Mouse (Mus musculus): ENCODE data around the gene Gm5737. TPM values are rescaled to one million over a fixed set of nuclear protein-coding genes. Genes with fewer than 3 reads are reported as not detected.

Gene Gm5737
- polyA plus RNA-seq, 1 experiment from 2014 or later, result not detected

DNA sequence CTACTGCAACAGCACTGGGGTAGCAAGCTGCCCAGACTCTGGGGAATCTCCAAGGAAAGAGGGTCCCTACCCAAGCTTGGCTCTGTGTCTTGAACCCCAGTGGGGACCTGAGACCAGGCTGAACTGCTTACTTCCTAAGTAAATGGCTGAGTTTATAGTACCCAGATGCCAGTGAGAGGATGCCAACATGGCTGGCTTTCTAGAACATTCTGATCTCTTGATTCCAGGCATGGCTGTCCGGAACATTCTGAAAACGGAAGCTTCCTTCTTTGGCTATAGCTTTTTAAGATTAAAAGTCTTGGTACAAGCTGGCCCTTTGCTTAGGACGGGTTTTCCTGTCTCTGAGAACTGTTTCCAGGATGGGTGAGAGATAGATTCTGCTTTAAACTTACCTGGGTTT, 61.9 kb downstream of the Gm5737 start:
- ATAC-seq (replicated peaks; ENCODE audit: insufficient number of reproducible peaks, low FRiP score, low TSS enrichment, low read depth) (no peak), DNase-seq (ENCODE audit: low spot score) (no peak)
- H3K9me3 ChIP-seq (replicated peaks; ENCODE audit: control insufficient read depth, low read length), result no peaks in the 10 kb centered on the region
- H3K4me2 ChIP-seq (ENCODE audit: low read depth, low read length), result no peak overlapping the region
- H3K27ac ChIP-seq (replicated peaks; ENCODE audit: low read depth, low read length), result no peak overlapping the region
- H3K36me3 ChIP-seq (replicated peaks; ENCODE audit: control insufficient read depth, insufficient read depth, low read depth, low read length), result no peaks in the 10 kb centered on the region
- H3K9ac ChIP-seq (replicated peaks; ENCODE audit: low read length), result no peak overlapping the region
- no peak overlapping the region for H3K4me3 ChIP-seq (ENCODE audit: low read depth, low read length)
- no peaks in the 10 kb centered on the region for H3K27me3 ChIP-seq (ENCODE audit: control insufficient read depth, insufficient read depth, low read length)
- 93% methylated on average over 3 of the region's 3 CpGs for WGBS
- H3K4me1 ChIP-seq (ENCODE audit: control insufficient read depth, insufficient read depth, low read length), result no peaks in the 10 kb centered on the region

DNA sequence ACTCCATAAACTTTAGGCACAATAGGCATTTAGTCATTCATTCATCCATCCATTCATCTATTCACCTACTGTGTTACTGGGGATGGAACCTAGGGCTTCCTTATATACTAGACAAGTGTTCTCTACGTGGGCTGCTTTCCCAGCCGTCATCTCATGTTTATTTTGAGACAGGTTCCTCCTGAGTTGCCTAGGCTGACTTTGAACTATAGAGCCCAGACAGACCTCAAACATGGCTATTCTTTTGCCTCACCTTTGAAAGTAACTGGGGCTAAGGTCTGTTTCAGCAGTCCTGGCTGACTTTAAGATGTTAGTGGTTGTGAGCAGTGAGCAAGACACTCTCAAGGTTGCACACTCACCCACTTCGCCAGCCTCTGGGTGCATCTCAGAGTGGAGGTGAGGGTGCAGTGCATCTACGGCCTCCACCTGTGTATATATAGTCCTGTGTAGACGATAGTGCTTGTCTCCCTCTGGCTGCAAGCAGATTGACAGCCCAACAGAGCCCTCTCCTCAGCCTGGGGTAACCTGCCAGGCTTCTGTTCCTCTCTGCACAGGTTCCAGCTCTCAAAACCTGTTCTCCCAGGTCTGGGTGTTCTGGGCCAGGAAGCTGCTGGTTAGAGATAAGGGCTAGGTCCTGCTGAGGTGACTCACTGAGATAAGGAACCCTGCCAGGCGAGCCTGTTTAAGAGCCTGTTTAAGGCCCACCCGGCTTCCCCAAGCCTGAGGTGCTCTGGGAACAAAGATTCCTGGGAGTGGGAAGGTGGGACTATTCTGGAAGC, 62.8 kb downstream of the Gm5737 start:
- Histone ChIP-seq H3K9me3 (replicated peaks; ENCODE audit: control insufficient read depth, low read length) (no peaks in the 10 kb centered on the region), H3K4me1 (ENCODE audit: control insufficient read depth, insufficient read depth, low read length) (no peaks in the 10 kb centered on the region), H3K4me2 (ENCODE audit: low read depth, low read length) (no peak overlapping the region), H3K27me3 (ENCODE audit: control insufficient read depth, insufficient read depth, low read length) (no peaks in the 10 kb centered on the region), H3K4me3 (ENCODE audit: low read depth, low read length) (no peak overlapping the region), H3K36me3 (replicated peaks; ENCODE audit: control insufficient read depth, insufficient read depth, low read depth, low read length) (no peaks in the 10 kb centered on the region), H3K27ac (replicated peaks; ENCODE audit: low read depth, low read length) (no peak overlapping the region), H3K9ac (replicated peaks; ENCODE audit: low read length) (no peak overlapping the region)
- DNase-seq (ENCODE audit: low spot score) (no peak), ATAC-seq (replicated peaks; ENCODE audit: insufficient number of reproducible peaks, low FRiP score, low TSS enrichment, low read depth) (no peak)
- 76% methylated on average over 7 of the region's 7 CpGs for WGBS

DNA sequence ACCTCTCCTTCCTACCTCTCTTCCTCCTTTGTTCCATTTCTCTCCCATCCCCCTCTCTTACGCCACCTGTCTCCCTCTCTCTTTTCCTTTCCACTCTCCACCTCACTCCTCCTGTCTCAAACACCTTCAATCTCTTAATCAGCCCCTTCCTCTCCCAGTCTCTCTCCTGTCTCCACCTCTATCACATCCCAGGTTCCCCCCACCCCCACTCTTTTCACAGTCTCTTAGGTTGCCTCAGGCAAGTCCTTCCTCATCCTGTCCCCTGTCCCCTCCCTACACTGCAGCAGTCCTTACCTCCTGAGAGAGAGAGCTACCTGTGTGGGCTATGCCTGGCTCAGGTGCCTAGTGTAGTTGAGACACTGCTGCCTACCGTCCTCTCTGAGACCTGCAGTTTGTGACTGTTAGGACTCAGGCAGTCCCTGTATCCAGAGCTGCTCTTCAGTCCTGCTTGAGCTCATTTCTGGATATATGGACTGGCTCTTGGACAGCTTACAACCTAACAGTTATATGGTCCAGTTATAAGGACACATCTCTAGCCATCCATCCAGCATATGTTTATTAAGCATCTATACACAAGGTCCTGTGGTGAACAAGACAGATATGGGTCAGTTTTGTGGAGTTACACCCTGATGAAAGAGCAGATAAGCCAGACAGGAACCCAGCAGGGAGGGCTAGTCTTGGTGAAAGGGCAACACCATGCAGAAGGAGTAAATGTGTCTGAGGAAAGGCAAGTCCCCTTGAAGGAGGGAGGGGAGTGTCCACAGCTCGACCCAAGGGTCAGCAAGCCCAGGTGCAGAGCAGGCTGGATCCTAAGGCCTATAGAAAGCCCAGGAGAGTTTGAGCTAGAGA, 63.6 kb downstream of the Gm5737 start:
- no peaks in the 10 kb centered on the region for H3K4me1 ChIP-seq (ENCODE audit: control insufficient read depth, insufficient read depth, low read length)
- no peak for ATAC-seq (replicated peaks; ENCODE audit: insufficient number of reproducible peaks, low FRiP score, low TSS enrichment, low read depth)
- no peaks in the 10 kb centered on the region for H3K36me3 ChIP-seq (replicated peaks; ENCODE audit: control insufficient read depth, insufficient read depth, low read depth, low read length)
- H3K27me3 ChIP-seq (ENCODE audit: control insufficient read depth, insufficient read depth, low read length), result no peaks in the 10 kb centered on the region
- H3K27ac ChIP-seq (replicated peaks; ENCODE audit: low read depth, low read length), result no peak overlapping the region
- H3K9me3 ChIP-seq (replicated peaks; ENCODE audit: control insufficient read depth, low read length), result no peaks in the 10 kb centered on the region
- H3K4me3 ChIP-seq (ENCODE audit: low read depth, low read length), result no peak overlapping the region
- DNase-seq (ENCODE audit: low spot score), result no peak
- no peak overlapping the region for H3K9ac ChIP-seq (replicated peaks; ENCODE audit: low read length)
- no peak overlapping the region for H3K4me2 ChIP-seq (ENCODE audit: low read depth, low read length)
- WGBS, result 67% methylated on average over 3 of the region's 3 CpGs

DNA sequence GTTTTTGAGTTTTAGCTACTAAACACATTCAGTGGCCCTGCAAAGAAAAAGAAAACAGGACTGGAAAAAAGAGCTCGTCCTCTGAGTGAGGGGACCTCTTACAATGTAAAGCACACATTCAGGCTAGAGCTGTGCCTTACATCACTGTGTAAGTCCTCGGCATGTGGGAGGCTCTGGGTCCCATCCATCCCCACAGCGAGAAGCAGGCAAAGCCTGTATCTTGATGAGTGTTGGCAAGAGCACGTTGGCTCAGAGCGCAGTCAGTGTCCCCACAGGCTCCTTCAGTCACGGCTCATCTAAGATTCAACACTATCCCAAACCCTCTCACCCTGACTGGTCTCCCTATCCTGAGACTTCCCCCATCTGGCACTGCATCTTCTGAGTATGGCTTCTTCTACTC, 66.1 kb downstream of the Gm5737 start:
- DNase-seq (ENCODE audit: low spot score) (no peak), ATAC-seq (replicated peaks; ENCODE audit: insufficient number of reproducible peaks, low FRiP score, low TSS enrichment, low read depth) (no peak)
- Histone ChIP-seq H3K9ac (replicated peaks; ENCODE audit: low read length) (no peak overlapping the region), H3K4me1 (ENCODE audit: control insufficient read depth, insufficient read depth, low read length) (no peaks in the 10 kb centered on the region), H3K27ac (replicated peaks; ENCODE audit: low read depth, low read length) (no peak overlapping the region), H3K36me3 (replicated peaks; ENCODE audit: control insufficient read depth, insufficient read depth, low read depth, low read length) (no peaks in the 10 kb centered on the region), H3K9me3 (replicated peaks; ENCODE audit: control insufficient read depth, low read length) (no peaks in the 10 kb centered on the region), H3K4me2 (ENCODE audit: low read depth, low read length) (no peak overlapping the region), H3K27me3 (ENCODE audit: control insufficient read depth, insufficient read depth, low read length) (no peaks in the 10 kb centered on the region), H3K4me3 (ENCODE audit: low read depth, low read length) (no peak overlapping the region)
- WGBS, result 83% methylated on average over 6 of the region's 6 CpGs

DNA sequence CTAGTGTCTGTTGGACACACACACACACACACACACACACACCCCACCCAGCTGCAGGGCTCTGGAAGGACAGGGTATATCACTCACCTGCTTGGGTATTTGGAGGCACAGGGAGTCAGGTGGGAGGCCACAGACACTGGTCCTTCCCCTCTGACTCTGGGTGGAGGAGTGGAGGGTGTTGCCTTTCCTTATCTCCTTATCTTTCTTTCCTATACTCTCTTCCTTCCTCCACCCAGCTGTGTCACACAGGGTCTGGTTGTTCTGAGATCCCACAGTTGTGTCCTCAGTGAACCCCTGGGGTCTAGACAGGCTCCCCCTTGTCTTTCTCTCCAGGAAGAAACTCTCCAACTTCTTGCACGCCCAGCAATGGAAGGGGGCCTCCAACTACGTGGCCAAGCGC, 67.8 kb downstream of the Gm5737 start:
- WGBS, result 88% methylated on average over 3 of the region's 3 CpGs

DNA sequence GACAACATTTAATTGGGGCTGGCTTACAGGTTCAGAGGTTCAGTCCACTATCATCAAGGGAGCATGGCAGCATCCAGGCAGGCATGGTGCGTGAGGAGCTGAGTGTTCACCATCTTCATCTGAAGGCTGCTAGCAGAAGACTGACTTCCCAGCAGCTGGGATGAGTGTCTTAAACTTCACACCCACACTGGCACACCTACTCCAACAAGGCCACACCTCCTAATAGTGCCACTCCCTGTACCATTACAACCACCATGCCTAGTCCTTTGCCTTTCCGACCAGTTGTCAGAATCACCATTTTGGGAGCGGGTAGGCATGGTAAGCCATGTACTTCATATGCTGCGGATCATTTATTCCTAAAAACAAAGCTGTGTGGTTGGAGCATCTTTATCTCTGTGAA, 68.6 kb downstream of the Gm5737 start:
- Histone ChIP-seq H3K9ac (replicated peaks; ENCODE audit: low read length) (no peak overlapping the region), H3K27me3 (ENCODE audit: control insufficient read depth, insufficient read depth, low read length) (no peaks in the 10 kb centered on the region), H3K4me2 (ENCODE audit: low read depth, low read length) (no peak overlapping the region), H3K9me3 (replicated peaks; ENCODE audit: control insufficient read depth, low read length) (peaks cover 4% of the 10 kb centered on the region; the same call in 1 of the 2 replicates), H3K27ac (replicated peaks; ENCODE audit: low read depth, low read length) (no peak overlapping the region), H3K4me3 (ENCODE audit: low read depth, low read length) (no peak overlapping the region), H3K4me1 (ENCODE audit: control insufficient read depth, insufficient read depth, low read length) (no peaks in the 10 kb centered on the region), H3K36me3 (replicated peaks; ENCODE audit: control insufficient read depth, insufficient read depth, low read depth, low read length) (peaks cover 4% of the 10 kb centered on the region)
- WGBS, result 96% methylated on average over 4 of the region's 4 CpGs
- no peak for ATAC-seq (replicated peaks; ENCODE audit: insufficient number of reproducible peaks, low FRiP score, low TSS enrichment, low read depth)
- no peak for DNase-seq (ENCODE audit: low spot score)

More for the DNA sequence above, 67.8 kb downstream of the Gm5737 start:
- Histone ChIP-seq H3K4me3 (ENCODE audit: low read depth, low read length) (no peak overlapping the region), H3K9me3 (replicated peaks; ENCODE audit: control insufficient read depth, low read length) (peaks cover 4% of the 10 kb centered on the region; the same call in 1 of the 2 replicates), H3K27ac (replicated peaks; ENCODE audit: low read depth, low read length) (no peak overlapping the region), H3K4me2 (ENCODE audit: low read depth, low read length) (no peak overlapping the region), H3K4me1 (ENCODE audit: control insufficient read depth, insufficient read depth, low read length) (no peaks in the 10 kb centered on the region), H3K36me3 (replicated peaks; ENCODE audit: control insufficient read depth, insufficient read depth, low read depth, low read length) (peaks cover 4% of the 10 kb centered on the region), H3K9ac (replicated peaks; ENCODE audit: low read length) (no peak overlapping the region), H3K27me3 (ENCODE audit: control insufficient read depth, insufficient read depth, low read length) (no peaks in the 10 kb centered on the region)
- DNase-seq (ENCODE audit: low spot score), result no peak
- no peak for ATAC-seq (replicated peaks; ENCODE audit: insufficient number of reproducible peaks, low FRiP score, low TSS enrichment, low read depth)

Other genes starting within 250 kb of the Gm5737 start
- gene Uqcrc2, start 177.2 kb upstream of the Gm5737 start, polyA plus RNA-seq (2014; fragmentation: Nextera tagmentation; extraction: Ambion mirVana), result 211 and 221 TPM in 2 replicates
- gene Pdzd9, start 142.0 kb upstream of the Gm5737 start, polyA plus RNA-seq (2014; fragmentation: Nextera tagmentation; extraction: Ambion mirVana), result 0.33 and 0.50 TPM in 2 replicates
- gene Mosmo, start 134.7 kb upstream of the Gm5737 start, polyA plus RNA-seq (2014; fragmentation: Nextera tagmentation; extraction: Ambion mirVana), result 14.7 and 17.8 TPM in 2 replicates
- 0.13 and 0.24 TPM in 2 replicates for gene Vwa3a, start 73.0 kb upstream of the Gm5737 start, polyA plus RNA-seq (2014; fragmentation: Nextera tagmentation; extraction: Ambion mirVana)
- gene Eef2k, start 30.5 kb downstream of the Gm5737 start, polyA plus RNA-seq (2014; fragmentation: Nextera tagmentation; extraction: Ambion mirVana), result 8.7 and 10.6 TPM in 2 replicates
- 22.7 and 22.8 TPM in 2 replicates for gene Polr3e, start 105.4 kb downstream of the Gm5737 start, polyA plus RNA-seq (2014; fragmentation: Nextera tagmentation; extraction: Ambion mirVana)
- 12.7 and 14.7 TPM in 2 replicates for gene Cdr2, start 169.9 kb downstream of the Gm5737 start, polyA plus RNA-seq (2014; fragmentation: Nextera tagmentation; extraction: Ambion mirVana)
- not detected in 2 replicates for gene Mfsd13b, start 170.1 kb downstream of the Gm5737 start, polyA plus RNA-seq (2014; fragmentation: Nextera tagmentation; extraction: Ambion mirVana)
- 272 and 293 TPM in 2 replicates for gene Mettl9, start 222.1 kb downstream of the Gm5737 start, polyA plus RNA-seq (2014; fragmentation: Nextera tagmentation; extraction: Ambion mirVana)